Mouse (Mus musculus): ENCODE measurements around the gene Trim34b. TPM values are rescaled to one million over a fixed set of nuclear protein-coding genes. Genes with fewer than 3 reads are reported as not detected.

Trim34b gene
- polyA plus RNA-seq (2014; fragmentation: Illumina TruSeq; extraction: RNeasy Lipid Tissue Mini Kit (QIAGEN cat#74804); ENCODE audit: low read depth, low replicate concordance), result not detected

GRCm38 (mm10) chr7:104329171-104329570 lies at the start of gene Trim34b:
Gene Trim34b, plus strand, starts transcription at chr7:104329471.

DNA sequence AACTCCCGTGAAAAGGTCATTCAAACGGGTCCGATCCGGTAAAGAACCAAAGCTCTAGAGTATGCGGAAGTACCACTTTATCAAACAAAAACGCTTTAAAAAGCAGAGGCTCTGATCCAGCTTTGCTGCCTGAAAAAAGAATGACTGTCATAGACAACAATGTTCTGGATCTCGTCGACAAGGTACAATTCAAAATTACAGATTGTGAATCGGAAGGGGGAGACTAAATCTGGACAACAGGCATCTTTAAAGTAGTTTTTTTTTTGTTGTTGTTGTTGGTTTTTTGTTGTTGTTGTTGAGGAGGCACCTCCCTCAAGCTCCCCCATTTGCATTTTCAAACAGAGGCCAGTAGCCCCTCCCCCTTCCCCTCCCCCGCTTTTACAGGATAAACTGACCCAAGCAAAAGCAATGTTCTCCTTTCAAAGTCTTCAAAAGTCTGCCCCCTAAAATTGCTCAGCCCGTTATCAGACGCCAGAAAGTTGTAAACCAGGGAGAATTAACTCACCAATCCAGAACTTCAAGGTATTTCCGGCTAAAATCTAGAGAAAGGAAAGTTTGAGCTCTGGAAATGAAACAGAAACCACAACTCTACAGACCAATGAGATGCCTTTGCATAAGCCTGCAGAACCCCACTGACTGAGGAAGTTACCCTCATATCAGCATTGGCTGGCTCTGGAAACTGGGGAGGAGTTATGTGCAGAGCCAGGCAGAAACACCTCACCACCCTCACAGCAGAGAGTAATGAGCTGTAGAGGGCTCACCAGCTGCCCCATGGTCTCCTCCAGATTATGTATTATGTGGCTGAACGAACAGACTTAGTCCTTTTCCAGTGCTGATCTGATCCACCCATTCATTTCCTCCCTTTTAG lies 41.5 kb upstream of the Trim34b start, which contains the start of gene Trim5:
Gene Trim5, minus strand, starts transcription at position 519 of the 868 bp plus-strand sequence.

GRCm38 (mm10) chr7:104315369-104316080 lies 13.7 kb upstream of the Trim34b start, which contains the start of gene Trim12a:
Gene Trim12a, minus strand, starts transcription at chr7:104315466.

GRCm38 (mm10) chr7:104352717-104353599 lies 23.7 kb downstream of the Trim34b start, which contains the start of gene Trim12c:
Gene Trim12c, minus strand, starts transcription at chr7:104353362.

GRCm38 (mm10) chr7:104369736-104370414 lies 40.6 kb downstream of the Trim34b start, which contains the start of gene Trim30b:
Gene Trim30b, minus strand, starts transcription at chr7:104369884.

Other genes with a start within 250 kb of the Trim34b start
- not detected for gene Olfr645, start 244.0 kb upstream of the Trim34b start, polyA plus RNA-seq (2014; fragmentation: Illumina TruSeq; extraction: RNeasy Lipid Tissue Mini Kit (QIAGEN cat#74804); ENCODE audit: low read depth, low replicate concordance)
- gene Olfr646, start 224.6 kb upstream of the Trim34b start, polyA plus RNA-seq (2014; fragmentation: Illumina TruSeq; extraction: RNeasy Lipid Tissue Mini Kit (QIAGEN cat#74804); ENCODE audit: low read depth, low replicate concordance), result not detected
- gene Ubqln5, start 199.6 kb upstream of the Trim34b start, polyA plus RNA-seq (2014; fragmentation: Illumina TruSeq; extraction: RNeasy Lipid Tissue Mini Kit (QIAGEN cat#74804); ENCODE audit: low read depth, low replicate concordance), result not detected
- gene Olfr643, start 192.1 kb upstream of the Trim34b start, polyA plus RNA-seq (2014; fragmentation: Illumina TruSeq; extraction: RNeasy Lipid Tissue Mini Kit (QIAGEN cat#74804); ENCODE audit: low read depth, low replicate concordance), result not detected
- gene Ubqln3, start 186.2 kb upstream of the Trim34b start, polyA plus RNA-seq (2014; fragmentation: Illumina TruSeq; extraction: RNeasy Lipid Tissue Mini Kit (QIAGEN cat#74804); ENCODE audit: low read depth, low replicate concordance), result not detected
- not detected for gene Ubqlnl, start 178.9 kb upstream of the Trim34b start, polyA plus RNA-seq (2014; fragmentation: Illumina TruSeq; extraction: RNeasy Lipid Tissue Mini Kit (QIAGEN cat#74804); ENCODE audit: low read depth, low replicate concordance)
- gene Olfm5, start 164.6 kb upstream of the Trim34b start, polyA plus RNA-seq (2014; fragmentation: Illumina TruSeq; extraction: RNeasy Lipid Tissue Mini Kit (QIAGEN cat#74804); ENCODE audit: low read depth, low replicate concordance), result not detected
- not detected for gene Olfr648, start 146.1 kb upstream of the Trim34b start, polyA plus RNA-seq (2014; fragmentation: Illumina TruSeq; extraction: RNeasy Lipid Tissue Mini Kit (QIAGEN cat#74804); ENCODE audit: low read depth, low replicate concordance)
- not detected for gene Olfr649, start 133.5 kb upstream of the Trim34b start, polyA plus RNA-seq (2014; fragmentation: Illumina TruSeq; extraction: RNeasy Lipid Tissue Mini Kit (QIAGEN cat#74804); ENCODE audit: low read depth, low replicate concordance)
- gene Trim6, start 110.7 kb upstream of the Trim34b start, polyA plus RNA-seq (2014; fragmentation: Illumina TruSeq; extraction: RNeasy Lipid Tissue Mini Kit (QIAGEN cat#74804); ENCODE audit: low read depth, low replicate concordance), result 1.0 TPM
- 37.6 TPM for gene Trim34a, start 85.0 kb upstream of the Trim34b start, polyA plus RNA-seq (2014; fragmentation: Illumina TruSeq; extraction: RNeasy Lipid Tissue Mini Kit (QIAGEN cat#74804); ENCODE audit: low read depth, low replicate concordance)
- 11.2 TPM for gene Trim5, start 41.4 kb upstream of the Trim34b start, polyA plus RNA-seq (2014; fragmentation: Illumina TruSeq; extraction: RNeasy Lipid Tissue Mini Kit (QIAGEN cat#74804); ENCODE audit: low read depth, low replicate concordance)
- gene Trim12a, start 14.0 kb upstream of the Trim34b start, polyA plus RNA-seq (2014; fragmentation: Illumina TruSeq; extraction: RNeasy Lipid Tissue Mini Kit (QIAGEN cat#74804); ENCODE audit: low read depth, low replicate concordance), result 44.0 TPM
- 52.3 TPM for gene Trim12c, start 23.9 kb downstream of the Trim34b start, polyA plus RNA-seq (2014; fragmentation: Illumina TruSeq; extraction: RNeasy Lipid Tissue Mini Kit (QIAGEN cat#74804); ENCODE audit: low read depth, low replicate concordance)
- 0.58 TPM for gene Trim30b, start 40.4 kb downstream of the Trim34b start, polyA plus RNA-seq (2014; fragmentation: Illumina TruSeq; extraction: RNeasy Lipid Tissue Mini Kit (QIAGEN cat#74804); ENCODE audit: low read depth, low replicate concordance)
- gene Trim30c, start 71.4 kb downstream of the Trim34b start, polyA plus RNA-seq (2014; fragmentation: Illumina TruSeq; extraction: RNeasy Lipid Tissue Mini Kit (QIAGEN cat#74804); ENCODE audit: low read depth, low replicate concordance), result not detected
- 72.7 TPM for gene Trim30a, start 135.7 kb downstream of the Trim34b start, polyA plus RNA-seq (2014; fragmentation: Illumina TruSeq; extraction: RNeasy Lipid Tissue Mini Kit (QIAGEN cat#74804); ENCODE audit: low read depth, low replicate concordance)
- 77.6 TPM for gene Trim30d, start 178.4 kb downstream of the Trim34b start, polyA plus RNA-seq (2014; fragmentation: Illumina TruSeq; extraction: RNeasy Lipid Tissue Mini Kit (QIAGEN cat#74804); ENCODE audit: low read depth, low replicate concordance)
- not detected for gene Olfr651, start 220.7 kb downstream of the Trim34b start, polyA plus RNA-seq (2014; fragmentation: Illumina TruSeq; extraction: RNeasy Lipid Tissue Mini Kit (QIAGEN cat#74804); ENCODE audit: low read depth, low replicate concordance)
- gene Olfr652, start 231.4 kb downstream of the Trim34b start, polyA plus RNA-seq (2014; fragmentation: Illumina TruSeq; extraction: RNeasy Lipid Tissue Mini Kit (QIAGEN cat#74804); ENCODE audit: low read depth, low replicate concordance), result not detected
- gene Olfr653, start 247.8 kb downstream of the Trim34b start, polyA plus RNA-seq (2014; fragmentation: Illumina TruSeq; extraction: RNeasy Lipid Tissue Mini Kit (QIAGEN cat#74804); ENCODE audit: low read depth, low replicate concordance), result not detected